Mouse (Mus musculus) CH12.LX (cell line): ENCODE data around the gene Pde4b. TPM values are rescaled to one million over a fixed set of nuclear protein-coding genes. Genes with fewer than 3 reads are reported as not detected.

Experiments used
- DNase-seq: peaks from one replicate; pipeline ENCODE4 v3.0.0-alpha.2; 2013; ENCODE audit errors: extremely low read depth
- H3K27ac ChIP-seq: 2 replicates; pipeline ENCODE4 v1.5.1; 2012; ENCODE audit warnings: low read depth, mild to moderate bottlenecking, control low read depth, moderate library complexity; ENCODE audit not compliant: insufficient read depth
- H3K27me3 ChIP-seq: replicated peaks from 2 replicates; pipeline ENCODE3; 2012; ENCODE audit warnings: inconsistent platforms
- H3K36me3 ChIP-seq, 2 experiments: replicated peaks in 1 of 2; 2 replicates each; pipeline versions ENCODE3 to v1.6.1; 2012; ENCODE audit warnings: inconsistent platforms in 1 of 2, low read length in 1 of 2, mild to moderate bottlenecking in 1 of 2, mixed read lengths in 1 of 2, moderate library complexity in 1 of 2; ENCODE audit not compliant: control insufficient read depth in 1 of 2, insufficient read depth in 1 of 2
- H3K4me1 ChIP-seq, 2 experiments: 2 replicates each; pipeline ENCODE4 v1.6.1; 2012; ENCODE audit warnings: inconsistent platforms in 1 of 2, moderate library complexity in 1 of 2; ENCODE audit not compliant: insufficient read depth in 2 of 2, control insufficient read depth in 1 of 2
- H3K4me2 ChIP-seq: 2 replicates; pipeline ENCODE4 v1.6.1; 2012; ENCODE audit warnings: low read depth, mild to moderate bottlenecking, control low read depth; ENCODE audit not compliant: poor library complexity, insufficient read depth, severe bottlenecking
- H3K4me3 ChIP-seq, 3 experiments: fragments of 150-350 bp in 1 of 3; sonication (generic) in 1 of 3; replicated peaks in 1 of 3; 2 replicates each; pipeline versions ENCODE3 to v1.5.1; 2011 to 2012; ENCODE audit warnings: low read depth in 2 of 3, low read length in 2 of 3, mild to moderate bottlenecking in 2 of 3, moderate library complexity in 2 of 3, control low read depth in 1 of 3, improper control_type of control experiment in 1 of 3, inconsistent platforms in 1 of 3, mixed read lengths in 1 of 3; ENCODE audit not compliant: poor library complexity in 1 of 3
- H3K79me2 ChIP-seq: replicated peaks from 2 replicates; pipeline ENCODE4 v1.6.1; 2012; ENCODE audit warnings: mild to moderate bottlenecking, moderate library complexity; ENCODE audit not compliant: control insufficient read depth, poor library complexity, insufficient read depth, severe bottlenecking; ENCODE audit errors: extremely low read depth
- H3K9ac ChIP-seq: 2 replicates; pipeline ENCODE4 v1.6.1; 2012; ENCODE audit warnings: low read depth, mild to moderate bottlenecking, control low read depth, moderate library complexity; ENCODE audit not compliant: insufficient read depth
- H3K9me3 ChIP-seq: replicated peaks from 2 replicates; pipeline ENCODE3; 2012; ENCODE audit warnings: low read length, inconsistent platforms, mixed read lengths
- BHLHE40 ChIP-seq: IDR thresholded peaks from 2 replicates; pipeline ENCODE4 v1.6.1; 2011; ENCODE audit warnings: mild to moderate bottlenecking, low read depth, low read length, improper control_type of control experiment
- E2F4 ChIP-seq: IDR thresholded peaks from 2 replicates; pipeline ENCODE4 v1.6.1; 2011; ENCODE audit warnings: low read depth, low read length, improper control_type of control experiment; ENCODE audit not compliant: insufficient replicate concordance
- ELF1 ChIP-seq: IDR thresholded peaks from 2 replicates; pipeline ENCODE4 v1.6.1; 2014; ENCODE audit warnings: low read depth, mild to moderate bottlenecking, inconsistent platforms, low read length, improper control_type of control experiment
- GABPA ChIP-seq: IDR thresholded peaks from 2 replicates; pipeline ENCODE4 v1.6.1; 2012; ENCODE audit warnings: low read depth, low read length, improper control_type of control experiment, inconsistent platforms; ENCODE audit not compliant: insufficient replicate concordance
- HCFC1 ChIP-seq: IDR thresholded peaks from 2 replicates; pipeline ENCODE4 v1.6.1; 2012; ENCODE audit warnings: low read depth, mild to moderate bottlenecking, inconsistent platforms, low read length, improper control_type of control experiment
- IRF4 ChIP-seq: IDR thresholded peaks from 2 replicates; pipeline ENCODE4 v1.6.1; 2014; ENCODE audit warnings: low read depth, mild to moderate bottlenecking, inconsistent platforms, low read length, improper control_type of control experiment
- JUN ChIP-seq: IDR thresholded peaks from 2 replicates; pipeline ENCODE4 v1.6.1; 2011; ENCODE audit warnings: low read depth, mild to moderate bottlenecking, low read length, improper control_type of control experiment, moderate library complexity; ENCODE audit not compliant: insufficient read depth
- JUND ChIP-seq: conservative IDR thresholded peaks from 2 replicates; pipeline ENCODE4 v1.6.1; 2011; ENCODE audit warnings: low read depth, low read length, improper control_type of control experiment
- MAFK ChIP-seq: IDR thresholded peaks from 2 replicates; pipeline ENCODE4 v1.6.1; 2011; ENCODE audit warnings: low read length, improper control_type of control experiment; ENCODE audit not compliant: insufficient replicate concordance
- MAX ChIP-seq: IDR thresholded peaks from 2 replicates; pipeline ENCODE4 v1.6.1; 2011; ENCODE audit warnings: low read length, improper control_type of control experiment
- MAZ ChIP-seq: IDR thresholded peaks from 2 replicates; pipeline ENCODE4 v1.6.1; 2012; ENCODE audit warnings: low read depth, mild to moderate bottlenecking, inconsistent platforms, low read length, improper control_type of control experiment, moderate library complexity
- MEF2A ChIP-seq: IDR thresholded peaks from 2 replicates; pipeline ENCODE4 v1.6.1; 2014; ENCODE audit warnings: low read depth, mild to moderate bottlenecking, inconsistent platforms, low read length, improper control_type of control experiment, borderline replicate concordance
- MXI1 ChIP-seq: IDR thresholded peaks from 2 replicates; pipeline ENCODE4 v1.6.1; 2011; ENCODE audit warnings: mild to moderate bottlenecking, low read depth, low read length, improper control_type of control experiment
- MYC ChIP-seq: IDR thresholded peaks from 2 replicates; pipeline ENCODE4 v1.6.1; 2011; ENCODE audit warnings: low read depth, mild to moderate bottlenecking, improper control_type of control experiment, low read length
- NELFE ChIP-seq: IDR thresholded peaks from 2 replicates; pipeline ENCODE4 v1.6.1; 2011; ENCODE audit warnings: low read depth, low read length, improper control_type of control experiment
- PAX5 ChIP-seq: IDR thresholded peaks from 2 replicates; pipeline ENCODE4 v1.6.1; 2012; ENCODE audit warnings: low read length, inconsistent platforms, mixed read lengths
- POLR2AphosphoS2 ChIP-seq: IDR thresholded peaks from 2 replicates; pipeline ENCODE4 v1.6.1; 2011; ENCODE audit warnings: low read depth, low read length, improper control_type of control experiment
- RAD21 ChIP-seq: IDR thresholded peaks from 2 replicates; pipeline ENCODE4 v1.6.1; 2011; ENCODE audit warnings: low read depth, mild to moderate bottlenecking, low read length, improper control_type of control experiment, moderate library complexity
- RCOR1 ChIP-seq: conservative IDR thresholded peaks from 2 replicates; pipeline ENCODE4 v1.6.1; 2012; ENCODE audit warnings: low read depth, mild to moderate bottlenecking, inconsistent platforms, low read length, improper control_type of control experiment
- TBP ChIP-seq: conservative IDR thresholded peaks from 2 replicates; pipeline ENCODE4 v1.6.1; 2011; ENCODE audit warnings: low read depth, low read length, improper control_type of control experiment
- USF1 ChIP-seq: IDR thresholded peaks from 2 replicates; pipeline ENCODE4 v1.6.1; 2014; ENCODE audit warnings: low read depth, mild to moderate bottlenecking, inconsistent platforms, low read length, improper control_type of control experiment
- ZMIZ1 ChIP-seq: IDR thresholded peaks from 2 replicates; pipeline ENCODE4 v1.6.1; 2012; ENCODE audit warnings: low read depth, mild to moderate bottlenecking, inconsistent platforms, low read length, improper control_type of control experiment
- ZNF384 ChIP-seq: IDR thresholded peaks from 2 replicates; pipeline ENCODE4 v1.6.1; 2012; ENCODE audit warnings: low read depth, low read length, improper control_type of control experiment, inconsistent platforms
- dilution Hi-C: fragments of 300-500 bp; cut with MboI; formaldehyde crosslinking; loops from 2 replicates; pipeline ENCODE4 v1.14.3; 2020; ENCODE audit warnings: low sequenced_read_pairs; ENCODE audit not compliant: extremely low pct_unique_long_range_greater_than_20kb, extremely low pct_ligation_motif_present
- in situ Hi-C: fragments of 300-500 bp; cut with MboI; formaldehyde crosslinking; loops from 3 replicates; pipeline ENCODE4 v1.14.3; 2019; ENCODE audit warnings: low sequenced_read_pairs, low pct_ligation_motif_present, low pct_unique_long_range_greater_than_20kb, mixed read lengths
- polyA plus RNA-seq: library from polyadenylated mRNA; unstranded; fragments of >175 nt; gene quantifications from 2 replicates; pipeline ENCODE4 v1.2.1, GENCODE M21; 2012; ENCODE audit warnings: low read depth; ENCODE audit not compliant: insufficient read length
- total RNA-seq, 2 experiments: library from RNA; depleted of rRNA; stranded (reverse); fragments of 300-350 nt in 1 of 2; fragments of >200 nt in 1 of 2; gene quantifications; 2 replicates each; pipeline ENCODE4 v1.2.3; 2012 to 2014

Gene Pde4b
- total and polyA plus RNA-seq, 3 experiments: 9.6 to 24.2 (median 21.8) TPM

GRCm38 (mm10) chr4:102514972-102515835 lies 427.9 kb downstream of the Pde4b start:
- Histone ChIP-seq H3K36me3 (no peaks in the 10 kb centered on the region), H3K4me1 (peaks cover 26 to 57% of the 10 kb centered on the region in 2 experiments), H3K4me3 (no peak overlapping the region), H3K27ac (no peak overlapping the region), H3K27me3 (no peaks in the 10 kb centered on the region), H3K9me3 (peaks cover 13% of the 10 kb centered on the region), H3K79me2 (no peaks in the 10 kb centered on the region), H3K9ac (no peak overlapping the region), H3K4me2 (no peak overlapping the region)
- in situ Hi-C loops (loop anchor here (5.0 kb wide), 1 partner anchor 57 kb away; no protein-coding TSS in a partner anchor), dilution Hi-C loops (no loop called here)
- no peak for DNase-seq
- TF ChIP-seq MAZ (no peak), MAX (no peak), ZNF384 (no peak), JUND (no peak), MXI1 (no peak)

DNA sequence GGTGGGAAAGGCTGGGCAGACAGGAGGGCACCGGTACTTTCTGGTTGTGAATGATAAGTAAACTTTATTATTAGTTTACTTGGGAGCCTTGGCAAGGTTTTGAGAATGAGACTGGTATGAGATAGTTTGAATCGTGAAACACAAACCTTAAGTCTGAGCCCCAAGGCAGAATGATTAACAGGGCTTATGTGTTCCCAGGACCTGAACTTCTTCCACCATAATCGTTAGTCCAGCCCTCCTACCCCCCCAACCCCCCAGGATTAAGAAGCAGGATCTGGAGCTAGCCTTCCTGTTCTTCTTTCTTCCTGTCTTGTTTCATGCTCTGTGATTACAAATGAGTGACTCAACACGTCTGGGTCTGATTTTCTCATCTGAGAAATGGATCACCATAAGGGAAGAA lies 429.1 kb downstream of the Pde4b start:
- H3K27ac ChIP-seq: no peak overlapping the region
- no peak overlapping the region for H3K4me2 ChIP-seq
- no peak for DNase-seq
- in situ Hi-C loops (loop anchor here (5.0 kb wide), 1 partner anchor 56 kb away; no protein-coding TSS in a partner anchor), dilution Hi-C loops (no loop called here)
- no peak overlapping the region for H3K4me3 ChIP-seq
- no peaks in the 10 kb centered on the region for H3K27me3 ChIP-seq
- H3K79me2 ChIP-seq: no peaks in the 10 kb centered on the region
- TF ChIP-seq IRF4 (no peak), MAZ (no peak), NELFE (no peak), PAX5 (no peak), MAFK (no peak), MEF2A (no peak), USF1 (no peak), MAX (no peak), JUN (no peak), GABPA (no peak), RAD21 (no peak), BHLHE40 (no peak), ELF1 (no peak), TBP (no peak), MYC (no peak), E2F4 (no peak), POLR2AphosphoS2 (no peak), RCOR1 (no peak), ZMIZ1 (no peak), HCFC1 (no peak)
- peaks cover 13% of the 10 kb centered on the region for H3K9me3 ChIP-seq
- no peaks in the 10 kb centered on the region for H3K36me3 ChIP-seq
- no peak overlapping the region for H3K9ac ChIP-seq
- peaks cover 28 to 64% of the 10 kb centered on the region in 2 experiments for H3K4me1 ChIP-seq
